Comparison of ENCODE assay signal across 13 mouse cellular contexts in the genomic region with DNA sequence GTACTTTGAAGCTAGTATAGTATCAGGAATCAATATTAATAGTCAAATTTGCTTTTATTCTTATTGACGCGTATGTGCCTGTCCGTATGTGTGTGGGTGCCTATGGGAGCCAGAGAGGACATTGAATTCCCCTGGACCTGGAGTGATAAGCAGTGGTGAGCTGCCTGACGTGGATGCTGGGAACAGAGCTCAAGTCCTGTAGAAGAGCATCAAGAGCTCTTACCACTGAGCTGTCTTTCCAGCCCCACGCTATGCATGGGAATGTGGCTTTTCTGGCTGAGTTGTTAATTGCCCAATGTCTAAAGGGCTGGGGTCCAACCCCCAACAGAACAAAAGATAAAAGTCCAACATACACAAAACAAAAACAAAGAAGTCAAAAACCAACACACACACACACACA.
"Had no signal": no experiment of that assay in that cellular context is flagged by ENCODE, and none has a peak within 500 bp of the region (broad histone marks: within the 10 kb centered on the region; RNA-seq: fewer than 3 reads in every experiment).

No protein-coding gene starts in this region.

- H3K9me3 ChIP-seq: hindbrain, embryonic 15.5 days; limb, embryonic 15.5 days; liver, embryonic 13.5 days; neural tube, embryonic 15.5 days had no signal

- H3K27me3 ChIP-seq: hindbrain, embryonic 15.5 days; limb, embryonic 15.5 days; liver, embryonic 13.5 days; neural tube, embryonic 15.5 days had no signal

- H3K4me2 ChIP-seq: hindbrain, embryonic 15.5 days; limb, embryonic 15.5 days; neural tube, embryonic 15.5 days had no signal

- DNase-seq: kidney, adult 18-20 months; kidney, postnatal 14 days; layer of hippocampus, adult 9-11 months; layer of hippocampus, postnatal 36 days; liver, embryonic 13.5 days; midbrain, embryonic 14.5 days; right cerebral cortex, adult 18-20 months; right cerebral cortex, postnatal 25 days; thymus, postnatal 4 days had no signal

- H3K9ac ChIP-seq: hindbrain, embryonic 15.5 days; limb, embryonic 15.5 days; liver, embryonic 13.5 days; neural tube, embryonic 15.5 days had no signal

- H3K4me3 ChIP-seq: hindbrain, embryonic 15.5 days; limb, embryonic 15.5 days; liver, embryonic 13.5 days; myocyte; neural tube, embryonic 15.5 days had no signal

- H3K27ac ChIP-seq: hindbrain, embryonic 15.5 days; limb, embryonic 15.5 days; neural tube, embryonic 15.5 days had no signal
